Mouse (Mus musculus) limb, embryonic 11.5 days (tissue): ENCODE results near the gene Mettl26. TPM values are rescaled to one million over a fixed set of nuclear protein-coding genes. Genes with fewer than 3 reads are reported as not detected.

ENCODE experiments used
- ATAC-seq: fragments of 200-750 bp; cut with Nextera tagmentation; 2 replicates; pipeline ENCODE4 v1.8.0; 2017; ENCODE audit warnings: low read depth; ENCODE audit not compliant: insufficient number of reproducible peaks, low FRiP score, low TSS enrichment
- DNase-seq: peaks from one replicate; pipeline ENCODE4 v3.0.0-alpha.2; 2015; ENCODE audit warnings: low spot score
- H3K27ac ChIP-seq: fragments of 300-500 bp; sonication (generic); replicated peaks from 2 replicates; pipeline ENCODE4 v1.5.1; 2014; ENCODE audit warnings: low read depth, mild to moderate bottlenecking, low read length
- H3K27me3 ChIP-seq: fragments of 300-500 bp; sonication (generic); 2 replicates; pipeline ENCODE4 v1.6.1; 2014; ENCODE audit warnings: mild to moderate bottlenecking, low read length, mixed read lengths; ENCODE audit not compliant: control insufficient read depth, insufficient read depth
- H3K36me3 ChIP-seq: fragments of 300-500 bp; sonication (generic); 2 replicates; pipeline ENCODE4 v1.6.1; 2014; ENCODE audit warnings: mild to moderate bottlenecking, low read length, moderate library complexity, mixed read lengths; ENCODE audit not compliant: control insufficient read depth, insufficient read depth
- H3K4me1 ChIP-seq: fragments of 300-500 bp; sonication (generic); 2 replicates; pipeline ENCODE4 v1.6.1; 2014; ENCODE audit warnings: low read length, mixed read lengths; ENCODE audit not compliant: control insufficient read depth, insufficient read depth
- H3K4me2 ChIP-seq: fragments of 300-500 bp; sonication (generic); 2 replicates; pipeline ENCODE4 v1.6.1; 2014; ENCODE audit warnings: low read depth, mild to moderate bottlenecking, moderate library complexity; ENCODE audit not compliant: severe bottlenecking
- H3K4me3 ChIP-seq: fragments of 300-500 bp; sonication (generic); 2 replicates; pipeline ENCODE4 v1.5.1; 2014; ENCODE audit warnings: low read depth, low read length
- H3K9ac ChIP-seq: fragments of 300-500 bp; sonication (generic); 2 replicates; pipeline ENCODE4 v1.6.1; 2014; ENCODE audit warnings: mild to moderate bottlenecking, low read length
- H3K9me3 ChIP-seq: fragments of 300-500 bp; sonication (generic); 2 replicates; pipeline ENCODE4 v1.6.1; 2016; ENCODE audit warnings: low read length; ENCODE audit not compliant: control insufficient read depth
- WGBS: fragments of 180-500 bp; shearing (Covaris S2); extraction: QIAGEN DNeasy Blood & Tissue Kit; methylation state at CpG from one replicate; pipeline ENCODE4 v1.1.7; 2014; 5-methylcytosine and 5-hydroxymethylcytosine counted together
- polyA plus RNA-seq: library from polyadenylated mRNA; unstranded; fragments of >200 nt; fragmentation: Nextera tagmentation; extraction: Ambion mirVana; gene quantifications from 2 replicates; pipeline ENCODE4 v1.2.1, GENCODE M21; 2014

Gene Mettl26
- polyA plus RNA-seq, 1 experiment from 2014 or later = 60.9 TPM

GRCm38 (mm10) chr17:25861704-25862612 lies 12.9 kb upstream of the Mettl26 start:
- H3K4me2 ChIP-seq = peak overlapping the region; percentile 92
- H3K4me3 ChIP-seq = peak overlapping the region; percentile 64
- peaks cover 10% of the 10 kb centered on the region for H3K4me1 ChIP-seq
- 18% methylated on average over 6 of the region's 6 CpGs for WGBS
- no peaks in the 10 kb centered on the region for H3K9me3 ChIP-seq
- no peaks in the 10 kb centered on the region for H3K27me3 ChIP-seq
- peak overlapping the region; percentile 85 for H3K9ac ChIP-seq
- no peaks in the 10 kb centered on the region; the same call in 1 of the 2 replicates for H3K36me3 ChIP-seq
- peak overlapping the region; percentile 75; the same call in 1 of the 2 replicates for H3K27ac ChIP-seq
- ATAC-seq (no peak), DNase-seq (no peak)

GRCm38 (mm10) chr17:25863681-25864080 lies 11.2 kb upstream of the Mettl26 start:
- Histone ChIP-seq H3K27me3 (no peaks in the 10 kb centered on the region), H3K4me3 (no peak overlapping the region), H3K9ac (no peak overlapping the region), H3K4me1 (peaks cover 16% of the 10 kb centered on the region), H3K36me3 (no peaks in the 10 kb centered on the region; the same call in 1 of the 2 replicates), H3K9me3 (no peaks in the 10 kb centered on the region), H3K4me2 (no peak overlapping the region), H3K27ac (no peak overlapping the region)
- DNase-seq (no peak), ATAC-seq (no peak)
- 92% methylated on average over 6 of the region's 6 CpGs for WGBS

GRCm38 (mm10) chr17:25864311-25864710 lies 10.6 kb upstream of the Mettl26 start:
- Histone ChIP-seq H3K9me3 (no peaks in the 10 kb centered on the region), H3K4me3 (no peak overlapping the region), H3K36me3 (no peaks in the 10 kb centered on the region), H3K4me1 (peaks cover 16% of the 10 kb centered on the region), H3K4me2 (no peak overlapping the region), H3K27me3 (no peaks in the 10 kb centered on the region), H3K9ac (no peak overlapping the region), H3K27ac (no peak overlapping the region)
- WGBS = 91% methylated on average over 14 of the region's 14 CpGs
- DNase-seq (no peak), ATAC-seq (no peak)

- ATAC-seq (no peak), DNase-seq (no peak)
- Histone ChIP-seq H3K4me2 (no peak overlapping the region), H3K4me3 (no peak overlapping the region), H3K27me3 (no peaks in the 10 kb centered on the region), H3K36me3 (no peaks in the 10 kb centered on the region), H3K9ac (no peak overlapping the region), H3K4me1 (peaks cover 16% of the 10 kb centered on the region), H3K9me3 (no peaks in the 10 kb centered on the region), H3K27ac (no peak overlapping the region)
- 90% methylated on average over 11 of the region's 11 CpGs for WGBS
Measured at GRCm38 (mm10) chr17:25865288-25865687, 9.6 kb upstream of the Mettl26 start.

- H3K9ac ChIP-seq = no peak overlapping the region
- H3K36me3 ChIP-seq = no peaks in the 10 kb centered on the region
- ATAC-seq (no peak), DNase-seq (no peak)
- WGBS = 93% methylated on average over 3 of the region's 3 CpGs
- H3K4me3 ChIP-seq = no peak overlapping the region
- no peaks in the 10 kb centered on the region for H3K9me3 ChIP-seq
- H3K4me2 ChIP-seq = no peak overlapping the region
- no peak overlapping the region for H3K27ac ChIP-seq
- H3K4me1 ChIP-seq = peaks cover 9% of the 10 kb centered on the region
- no peaks in the 10 kb centered on the region for H3K27me3 ChIP-seq
Measured at GRCm38 (mm10) chr17:25866172-25866571, 8.7 kb upstream of the Mettl26 start.

GRCm38 (mm10) chr17:25867509-25867835 lies 7.4 kb upstream of the Mettl26 start:
- DNase-seq = no peak
- no peaks in the 10 kb centered on the region for H3K27me3 ChIP-seq
- no peaks in the 10 kb centered on the region for H3K36me3 ChIP-seq
- peak overlapping the region; percentile 98 for H3K4me2 ChIP-seq
- no peak for ATAC-seq
- H3K27ac ChIP-seq = no peak overlapping the region
- H3K4me1 ChIP-seq = peaks cover 6% of the 10 kb centered on the region
- 12% methylated on average over 7 of the region's 7 CpGs for WGBS
- H3K4me3 ChIP-seq = peak overlapping the region; percentile 82
- H3K9ac ChIP-seq = no peak overlapping the region
- no peaks in the 10 kb centered on the region for H3K9me3 ChIP-seq

GRCm38 (mm10) chr17:25867836-25868600 lies 6.9 kb upstream of the Mettl26 start:
- Histone ChIP-seq H3K4me3 (peak overlapping the region; percentile 82), H3K27ac (no peak overlapping the region), H3K9ac (peak overlapping the region; percentile 60), H3K4me1 (peaks cover 6% of the 10 kb centered on the region), H3K27me3 (no peaks in the 10 kb centered on the region), H3K9me3 (no peaks in the 10 kb centered on the region), H3K36me3 (no peaks in the 10 kb centered on the region), H3K4me2 (peak overlapping the region; percentile 98)
- DNase-seq = no peak
- 2% methylated on average over 42 of the region's 42 CpGs for WGBS
- peak; percentile 45; the same call in 1 of the 2 replicates for ATAC-seq

GRCm38 (mm10) chr17:25868601-25869191 lies 6.2 kb upstream of the Mettl26 start, which contains the start of gene Mcrip2:
Mcrip2 (minus strand) TSS chr17:25868764.
- WGBS = under 1% methylated on average over 24 of the region's 24 CpGs

More at GRCm38 (mm10) chr17:25868601-25869191, 6.2 kb upstream of the Mettl26 start, which contains the start of gene Mcrip2:
- ATAC-seq = peak; percentile 81
- no peaks in the 10 kb centered on the region for H3K36me3 ChIP-seq
- no peaks in the 10 kb centered on the region for H3K9me3 ChIP-seq
- peak within 1 kb of the TSS; percentile 65 for H3K27ac ChIP-seq
- H3K4me3 ChIP-seq = peak within 1 kb of the TSS; percentile 82
- peak; percentile 81 for DNase-seq
- no peaks in the 10 kb centered on the region for H3K27me3 ChIP-seq
- peaks cover 6% of the 10 kb centered on the region for H3K4me1 ChIP-seq
- peak within 1 kb of the TSS; percentile 98 for H3K4me2 ChIP-seq
- H3K9ac ChIP-seq = peak within 1 kb of the TSS; percentile 60
